Mouse (Mus musculus) limb, embryonic 11.5 days (tissue): ENCODE results near the gene Gm33543. TPM values are rescaled to one million over a fixed set of nuclear protein-coding genes. Genes with fewer than 3 reads are reported as not detected.
A peak's percentile ranks its signal among the peaks of the same experiment; 100 is the strongest.

Experiments
- ATAC-seq: fragments of 200-750 bp; cut with Nextera tagmentation; 2 replicates; pipeline ENCODE4 v1.8.0; 2017; ENCODE audit warnings: low read depth; ENCODE audit not compliant: insufficient number of reproducible peaks, low FRiP score, low TSS enrichment
- DNase-seq: peaks from one replicate; pipeline ENCODE4 v3.0.0-alpha.2; 2015; ENCODE audit warnings: low spot score
- H3K27ac ChIP-seq: fragments of 300-500 bp; sonication (generic); replicated peaks from 2 replicates; pipeline ENCODE4 v1.5.1; 2014; ENCODE audit warnings: low read depth, mild to moderate bottlenecking, low read length
- H3K27me3 ChIP-seq: fragments of 300-500 bp; sonication (generic); 2 replicates; pipeline ENCODE4 v1.6.1; 2014; ENCODE audit warnings: mild to moderate bottlenecking, low read length, mixed read lengths; ENCODE audit not compliant: control insufficient read depth, insufficient read depth
- H3K36me3 ChIP-seq: fragments of 300-500 bp; sonication (generic); 2 replicates; pipeline ENCODE4 v1.6.1; 2014; ENCODE audit warnings: mild to moderate bottlenecking, low read length, moderate library complexity, mixed read lengths; ENCODE audit not compliant: control insufficient read depth, insufficient read depth
- H3K4me1 ChIP-seq: fragments of 300-500 bp; sonication (generic); 2 replicates; pipeline ENCODE4 v1.6.1; 2014; ENCODE audit warnings: low read length, mixed read lengths; ENCODE audit not compliant: control insufficient read depth, insufficient read depth
- H3K4me2 ChIP-seq: fragments of 300-500 bp; sonication (generic); 2 replicates; pipeline ENCODE4 v1.6.1; 2014; ENCODE audit warnings: low read depth, mild to moderate bottlenecking, moderate library complexity; ENCODE audit not compliant: severe bottlenecking
- H3K4me3 ChIP-seq: fragments of 300-500 bp; sonication (generic); 2 replicates; pipeline ENCODE4 v1.5.1; 2014; ENCODE audit warnings: low read depth, low read length
- H3K9ac ChIP-seq: fragments of 300-500 bp; sonication (generic); 2 replicates; pipeline ENCODE4 v1.6.1; 2014; ENCODE audit warnings: mild to moderate bottlenecking, low read length
- H3K9me3 ChIP-seq: fragments of 300-500 bp; sonication (generic); 2 replicates; pipeline ENCODE4 v1.6.1; 2016; ENCODE audit warnings: low read length; ENCODE audit not compliant: control insufficient read depth
- WGBS: fragments of 180-500 bp; shearing (Covaris S2); extraction: QIAGEN DNeasy Blood & Tissue Kit; methylation state at CpG from one replicate; pipeline ENCODE4 v1.1.7; 2014; 5-methylcytosine and 5-hydroxymethylcytosine counted together
- polyA plus RNA-seq: library from polyadenylated mRNA; unstranded; fragments of >200 nt; fragmentation: Nextera tagmentation; extraction: Ambion mirVana; gene quantifications from 2 replicates; pipeline ENCODE4 v1.2.1, GENCODE M21; 2014

The Gm33543 gene
- polyA plus RNA-seq, 1 experiment from 2014 or later: not detected

DNA sequence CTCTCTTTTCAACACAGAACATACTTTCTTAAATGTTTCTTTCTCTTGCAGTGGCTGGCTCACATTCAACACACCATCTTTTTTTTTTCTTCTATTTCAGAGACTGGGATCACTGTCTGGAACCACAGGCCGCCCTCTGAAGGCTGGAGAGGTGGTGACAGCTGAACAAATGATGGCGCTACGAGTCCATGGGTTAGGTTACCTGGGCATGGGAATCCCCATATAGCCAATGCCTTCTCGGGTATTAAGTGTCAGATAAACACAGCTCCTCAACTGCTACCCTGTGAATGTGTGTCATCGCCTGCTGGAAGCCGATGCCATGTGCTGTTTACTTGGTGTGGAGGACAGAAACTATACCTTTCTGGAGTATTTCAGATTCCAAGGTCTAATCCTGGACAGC, 48.0 kb downstream of the Gm33543 start:
- H3K9ac ChIP-seq: no peak overlapping the region
- H3K4me1 ChIP-seq: no peaks in the 10 kb centered on the region
- no peak for DNase-seq
- H3K27me3 ChIP-seq: no peaks in the 10 kb centered on the region
- H3K9me3 ChIP-seq: no peaks in the 10 kb centered on the region
- no peaks in the 10 kb centered on the region for H3K36me3 ChIP-seq
- ATAC-seq: no peak
- H3K27ac ChIP-seq: no peak overlapping the region
- 76% methylated on average over 6 of the region's 6 CpGs for WGBS
- H3K4me2 ChIP-seq: no peak overlapping the region
- no peak overlapping the region for H3K4me3 ChIP-seq

DNA sequence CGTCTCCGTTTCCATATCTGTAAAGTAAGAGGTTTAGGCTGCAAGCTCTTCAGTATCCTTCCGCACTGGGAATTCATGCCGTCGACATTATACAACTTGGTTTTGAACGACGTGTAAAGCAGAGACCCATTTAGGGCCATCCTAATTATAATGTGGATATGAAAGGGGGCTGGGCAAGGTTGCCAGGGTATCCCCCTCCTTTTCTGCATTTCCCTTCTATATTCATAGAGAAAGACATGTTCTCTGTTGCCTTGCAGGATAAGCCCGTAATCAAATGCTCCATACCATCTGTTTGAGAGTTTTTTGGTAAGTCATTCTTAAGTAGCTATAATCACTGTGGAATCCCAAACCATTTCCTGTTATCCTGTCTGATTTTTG, 51.3 kb downstream of the Gm33543 start:
- DNase-seq (no peak), ATAC-seq (no peak)
- Histone ChIP-seq H3K4me1 (no peaks in the 10 kb centered on the region), H3K27me3 (no peaks in the 10 kb centered on the region), H3K9me3 (no peaks in the 10 kb centered on the region), H3K9ac (no peak overlapping the region), H3K27ac (no peak overlapping the region), H3K4me2 (no peak overlapping the region), H3K4me3 (no peak overlapping the region), H3K36me3 (no peaks in the 10 kb centered on the region)
- 75% methylated on average over 8 of the region's 8 CpGs for WGBS

DNA sequence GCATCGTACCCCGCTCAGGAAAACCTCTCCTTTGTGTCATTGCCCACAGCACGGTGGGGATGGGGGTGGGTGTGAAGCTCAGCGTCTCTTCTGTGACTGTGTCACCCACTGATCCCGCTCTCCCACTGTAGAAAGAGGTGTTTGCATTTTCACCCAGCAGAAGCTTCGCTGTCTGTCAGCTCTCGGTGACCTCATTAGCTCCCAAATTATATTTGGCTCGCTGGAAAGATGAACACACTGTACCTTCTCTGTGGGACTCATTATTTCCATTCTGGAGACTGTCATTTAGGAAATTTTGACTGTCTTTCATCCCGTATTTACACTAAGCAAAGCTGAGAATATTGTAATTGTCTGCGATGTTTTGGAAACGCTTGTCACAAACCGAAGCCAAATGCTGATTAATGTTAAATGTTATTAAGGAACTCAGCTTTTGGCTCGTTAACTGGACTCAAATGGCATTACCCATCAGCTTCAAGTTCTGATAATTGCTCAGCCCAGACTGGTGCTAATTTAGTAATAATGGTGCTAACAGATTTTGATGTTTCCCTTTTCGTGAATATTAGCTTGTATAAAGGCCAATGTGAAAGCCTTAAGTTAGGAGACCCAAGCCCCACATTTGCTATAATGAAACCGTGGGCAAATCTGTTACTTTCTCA, 51.8 kb downstream of the Gm33543 start:
- H3K4me1 ChIP-seq: no peaks in the 10 kb centered on the region
- no peak overlapping the region for H3K27ac ChIP-seq
- no peaks in the 10 kb centered on the region for H3K36me3 ChIP-seq
- H3K9me3 ChIP-seq: no peaks in the 10 kb centered on the region
- no peak overlapping the region for H3K4me3 ChIP-seq
- DNase-seq: no peak
- ATAC-seq: no peak
- WGBS: 69% methylated on average over 15 of the region's 15 CpGs
- no peaks in the 10 kb centered on the region for H3K27me3 ChIP-seq
- H3K9ac ChIP-seq: no peak overlapping the region
- no peak overlapping the region for H3K4me2 ChIP-seq

DNA sequence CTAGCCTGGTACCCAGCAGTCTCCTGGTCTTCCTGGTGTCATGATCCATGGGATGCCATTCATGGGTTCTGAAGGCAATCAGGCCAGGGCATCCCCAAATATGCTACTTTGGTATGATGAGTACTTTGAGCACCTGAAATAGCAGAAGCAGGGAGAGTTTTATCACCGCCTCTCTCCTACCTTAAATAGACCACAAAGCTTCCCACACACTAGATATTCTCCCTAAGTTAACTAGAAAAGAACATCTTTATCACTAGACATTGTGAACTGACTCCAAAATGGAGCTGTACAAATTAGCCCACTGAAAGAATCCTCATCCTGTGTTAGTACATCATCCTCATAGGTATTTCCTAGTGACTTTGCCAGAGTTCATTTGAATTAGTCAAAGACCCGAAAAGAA, 55.6 kb downstream of the Gm33543 start:
- no peaks in the 10 kb centered on the region for H3K36me3 ChIP-seq
- 90% methylated on average over 2 of the region's 2 CpGs for WGBS

DNA sequence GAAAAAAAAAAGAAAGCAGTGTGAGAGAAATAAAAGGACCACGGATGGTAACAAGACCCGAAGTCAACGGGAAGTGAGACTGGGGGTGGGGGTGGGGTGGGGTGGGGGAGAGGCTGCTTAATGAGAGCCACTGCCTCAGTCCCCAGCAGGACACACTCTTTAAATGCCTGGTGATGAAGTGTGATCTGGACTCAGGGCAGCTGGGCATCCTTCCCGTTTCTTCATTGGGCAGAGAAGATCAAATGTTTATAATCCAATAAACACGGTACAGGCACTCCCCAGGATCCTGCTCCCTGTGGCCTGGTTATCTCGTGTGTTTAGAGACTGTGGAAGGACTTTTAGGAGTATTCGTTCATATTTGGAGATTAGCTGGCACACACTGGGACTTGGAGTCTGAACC, 57.9 kb downstream of the Gm33543 start:
- peaks cover 4% of the 10 kb centered on the region; the same call in 1 of the 2 replicates for H3K4me1 ChIP-seq
- H3K27me3 ChIP-seq: no peaks in the 10 kb centered on the region
- H3K36me3 ChIP-seq: no peaks in the 10 kb centered on the region
- H3K9ac ChIP-seq: no peak overlapping the region
- no peak overlapping the region for H3K4me3 ChIP-seq
- WGBS: 19% methylated on average over 7 of the region's 7 CpGs
- H3K4me2 ChIP-seq: no peak overlapping the region
- no peaks in the 10 kb centered on the region for H3K9me3 ChIP-seq
- DNase-seq (peak; percentile 45), ATAC-seq (no peak)
- no peak overlapping the region for H3K27ac ChIP-seq

More for the DNA sequence above, 55.6 kb downstream of the Gm33543 start:
- H3K27me3 ChIP-seq: no peaks in the 10 kb centered on the region
- no peak overlapping the region for H3K9ac ChIP-seq
- H3K4me2 ChIP-seq: no peak overlapping the region
- no peaks in the 10 kb centered on the region for H3K9me3 ChIP-seq
- H3K4me1 ChIP-seq: peaks cover 4% of the 10 kb centered on the region; the same call in 1 of the 2 replicates
- ATAC-seq (no peak), DNase-seq (no peak)
- no peak overlapping the region for H3K27ac ChIP-seq
- H3K4me3 ChIP-seq: no peak overlapping the region

DNA sequence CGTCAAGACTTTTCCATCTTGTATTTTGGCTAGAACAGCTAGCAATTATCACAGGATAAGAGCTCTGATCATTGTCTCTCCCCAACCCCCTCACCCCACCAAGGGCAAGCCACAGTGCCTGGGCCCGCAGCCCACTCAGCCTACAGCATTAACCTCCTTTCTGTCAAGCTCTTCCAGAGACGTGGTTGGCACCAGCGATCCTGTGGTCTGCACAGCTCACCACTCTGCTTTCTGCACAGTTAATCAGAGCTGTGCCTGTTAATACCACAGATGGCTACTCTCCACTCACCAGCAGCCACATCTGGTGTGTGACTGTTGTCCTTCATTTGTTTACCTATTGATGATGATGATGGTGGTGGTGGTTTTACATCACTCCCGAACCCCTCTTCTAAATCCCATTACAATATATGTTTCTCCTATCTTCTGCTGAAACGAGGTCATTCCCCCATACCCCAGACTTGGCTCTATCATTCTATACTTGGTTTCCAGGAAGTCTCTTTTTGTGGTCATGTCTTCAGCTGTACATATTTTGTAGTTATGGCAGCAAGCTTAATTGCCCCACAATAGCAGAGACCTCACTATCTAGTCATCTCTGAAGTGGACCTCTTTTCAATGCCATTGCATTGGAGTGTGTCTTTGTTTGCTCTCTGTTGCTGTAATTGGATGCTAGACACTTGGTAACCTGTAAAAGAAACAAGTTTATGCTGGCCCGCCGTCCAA, 61.7 kb downstream of the Gm33543 start:
- Histone ChIP-seq H3K9me3 (no peaks in the 10 kb centered on the region), H3K27ac (no peak overlapping the region), H3K4me3 (no peak overlapping the region), H3K4me1 (peaks cover 7% of the 10 kb centered on the region; the same call in 1 of the 2 replicates), H3K4me2 (no peak overlapping the region), H3K27me3 (no peaks in the 10 kb centered on the region), H3K36me3 (no peaks in the 10 kb centered on the region), H3K9ac (no peak overlapping the region)
- ATAC-seq (no peak), DNase-seq (no peak)
- 82% methylated on average over 8 of the region's 8 CpGs for WGBS

DNA sequence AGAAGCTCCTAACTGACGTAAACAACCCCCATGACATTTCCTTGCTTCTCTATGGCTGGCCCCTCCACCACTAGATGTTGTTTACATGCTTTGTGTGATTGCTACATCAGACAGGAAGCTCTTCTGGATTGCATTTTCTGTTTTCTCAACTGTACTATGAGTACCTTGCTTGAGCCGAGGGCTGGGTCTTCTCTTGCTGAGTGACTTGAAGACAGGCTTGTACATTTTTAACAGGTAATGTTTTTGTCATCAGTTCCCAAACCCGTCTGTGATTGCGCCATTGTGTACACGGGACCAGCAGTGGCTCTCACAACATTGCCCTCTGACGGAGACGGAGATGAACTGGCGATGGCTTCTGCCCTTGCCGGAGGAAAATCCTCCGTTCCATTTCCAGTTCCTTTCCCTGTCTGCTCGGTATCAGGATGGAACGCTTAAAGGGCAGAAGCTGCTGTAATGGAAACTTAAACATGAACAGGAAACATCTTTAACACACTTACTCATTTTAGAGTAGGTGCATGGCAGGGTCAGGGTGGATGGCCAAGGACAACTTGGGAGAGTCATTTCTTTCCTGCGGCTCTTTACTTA, 62.8 kb downstream of the Gm33543 start:
- H3K27ac ChIP-seq: no peak overlapping the region
- peaks cover 3% of the 10 kb centered on the region; the same call in 1 of the 2 replicates for H3K4me1 ChIP-seq
- ATAC-seq (no peak), DNase-seq (no peak)
- WGBS: 92% methylated on average over 13 of the region's 13 CpGs
- no peak overlapping the region for H3K4me2 ChIP-seq
- H3K4me3 ChIP-seq: no peak overlapping the region
- H3K9me3 ChIP-seq: no peaks in the 10 kb centered on the region
- H3K36me3 ChIP-seq: no peaks in the 10 kb centered on the region
- no peaks in the 10 kb centered on the region for H3K27me3 ChIP-seq
- no peak overlapping the region for H3K9ac ChIP-seq

DNA sequence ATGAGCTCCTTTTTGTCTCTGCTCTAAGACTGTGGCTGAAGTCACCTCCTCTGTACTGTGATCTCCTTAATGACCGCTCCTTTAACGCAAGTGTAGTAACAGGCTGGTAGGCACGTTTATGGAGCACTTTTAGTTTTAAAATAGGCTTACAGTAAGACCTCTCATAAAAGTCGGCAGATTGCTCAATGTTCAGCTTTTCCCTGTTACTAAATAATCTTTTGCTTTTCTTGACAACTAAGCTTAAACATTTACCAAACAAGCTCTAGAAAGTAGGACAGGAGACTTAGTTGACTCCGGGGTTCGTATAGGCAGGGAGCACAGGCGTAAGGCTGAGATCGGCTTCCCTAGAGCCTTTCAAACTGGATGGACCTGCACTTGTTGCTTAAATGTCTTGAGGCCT, 64.1 kb downstream of the Gm33543 start:
- ATAC-seq (no peak), DNase-seq (no peak)
- Histone ChIP-seq H3K27me3 (no peaks in the 10 kb centered on the region), H3K27ac (0 out of 2 replicates have a peak overlapping the region, but pooled peaks have one; percentile 21), H3K4me3 (no peak overlapping the region), H3K4me1 (peaks cover 3% of the 10 kb centered on the region; the same call in 1 of the 2 replicates), H3K36me3 (no peaks in the 10 kb centered on the region), H3K9ac (no peak overlapping the region), H3K9me3 (no peaks in the 10 kb centered on the region), H3K4me2 (no peak overlapping the region)
- WGBS: 56% methylated on average over 8 of the region's 8 CpGs
